Mouse (Mus musculus) CH12.LX (cell line): Measurements from ENCODE around the gene Sell. TPM values are rescaled to one million over a fixed set of nuclear protein-coding genes. Genes with fewer than 3 reads are reported as not detected.
A peak's percentile ranks its signal among the peaks of the same experiment; 100 is the strongest.
"Not testable (repeated sequence)": the region's sequence is repeated elsewhere in the genome, so short reads cannot be mapped to it uniquely, and the experiment has no call there.

ENCODE experiments used
- DNase-seq: peaks from one replicate; pipeline ENCODE4 v3.0.0-alpha.2; 2013; ENCODE audit errors: extremely low read depth
- H3K27ac ChIP-seq: 2 replicates; pipeline ENCODE4 v1.5.1; 2012; ENCODE audit warnings: low read depth, mild to moderate bottlenecking, control low read depth, moderate library complexity; ENCODE audit not compliant: insufficient read depth
- H3K27me3 ChIP-seq: replicated peaks from 2 replicates; pipeline ENCODE3; 2012; ENCODE audit warnings: inconsistent platforms
- H3K36me3 ChIP-seq, 2 experiments: replicated peaks in 1 of 2; 2 replicates each; pipeline versions ENCODE3 to v1.6.1; 2012; ENCODE audit warnings: inconsistent platforms in 1 of 2, low read length in 1 of 2, mild to moderate bottlenecking in 1 of 2, mixed read lengths in 1 of 2, moderate library complexity in 1 of 2; ENCODE audit not compliant: control insufficient read depth in 1 of 2, insufficient read depth in 1 of 2
- H3K4me1 ChIP-seq, 2 experiments: 2 replicates each; pipeline ENCODE4 v1.6.1; 2012; ENCODE audit warnings: inconsistent platforms in 1 of 2, moderate library complexity in 1 of 2; ENCODE audit not compliant: insufficient read depth in 2 of 2, control insufficient read depth in 1 of 2
- H3K4me2 ChIP-seq: 2 replicates; pipeline ENCODE4 v1.6.1; 2012; ENCODE audit warnings: low read depth, mild to moderate bottlenecking, control low read depth; ENCODE audit not compliant: poor library complexity, insufficient read depth, severe bottlenecking
- H3K4me3 ChIP-seq, 3 experiments: fragments of 150-350 bp in 1 of 3; sonication (generic) in 1 of 3; replicated peaks in 1 of 3; 2 replicates each; pipeline versions ENCODE3 to v1.5.1; 2011 to 2012; ENCODE audit warnings: low read depth in 2 of 3, low read length in 2 of 3, mild to moderate bottlenecking in 2 of 3, moderate library complexity in 2 of 3, control low read depth in 1 of 3, improper control_type of control experiment in 1 of 3, inconsistent platforms in 1 of 3, mixed read lengths in 1 of 3; ENCODE audit not compliant: poor library complexity in 1 of 3
- H3K79me2 ChIP-seq: replicated peaks from 2 replicates; pipeline ENCODE4 v1.6.1; 2012; ENCODE audit warnings: mild to moderate bottlenecking, moderate library complexity; ENCODE audit not compliant: control insufficient read depth, poor library complexity, insufficient read depth, severe bottlenecking; ENCODE audit errors: extremely low read depth
- H3K9ac ChIP-seq: 2 replicates; pipeline ENCODE4 v1.6.1; 2012; ENCODE audit warnings: low read depth, mild to moderate bottlenecking, control low read depth, moderate library complexity; ENCODE audit not compliant: insufficient read depth
- H3K9me3 ChIP-seq: replicated peaks from 2 replicates; pipeline ENCODE3; 2012; ENCODE audit warnings: low read length, inconsistent platforms, mixed read lengths
- BHLHE40 ChIP-seq: IDR thresholded peaks from 2 replicates; pipeline ENCODE4 v1.6.1; 2011; ENCODE audit warnings: mild to moderate bottlenecking, low read depth, low read length, improper control_type of control experiment
- CHD2 ChIP-seq: IDR thresholded peaks from 2 replicates; pipeline ENCODE4 v1.6.1; 2011; ENCODE audit warnings: low read length, improper control_type of control experiment
- CTCF ChIP-seq, 2 experiments: IDR thresholded peaks in 1 of 2; conservative IDR thresholded peaks in 1 of 2; 2 replicates each; pipeline ENCODE4 v1.5.1; 2011 to 2012; ENCODE audit warnings: low read depth in 2 of 2, low read length in 2 of 2, improper control_type of control experiment in 1 of 2, inconsistent platforms in 1 of 2, mild to moderate bottlenecking in 1 of 2, moderate library complexity in 1 of 2
- ELF1 ChIP-seq: IDR thresholded peaks from 2 replicates; pipeline ENCODE4 v1.6.1; 2014; ENCODE audit warnings: low read depth, mild to moderate bottlenecking, inconsistent platforms, low read length, improper control_type of control experiment
- HCFC1 ChIP-seq: IDR thresholded peaks from 2 replicates; pipeline ENCODE4 v1.6.1; 2012; ENCODE audit warnings: low read depth, mild to moderate bottlenecking, inconsistent platforms, low read length, improper control_type of control experiment
- JUND ChIP-seq: conservative IDR thresholded peaks from 2 replicates; pipeline ENCODE4 v1.6.1; 2011; ENCODE audit warnings: low read depth, low read length, improper control_type of control experiment
- KAT2A ChIP-seq: IDR thresholded peaks from 2 replicates; pipeline ENCODE4 v1.6.1; 2012; ENCODE audit warnings: low read length, improper control_type of control experiment, inconsistent platforms; ENCODE audit not compliant: insufficient replicate concordance
- MAFK ChIP-seq: IDR thresholded peaks from 2 replicates; pipeline ENCODE4 v1.6.1; 2011; ENCODE audit warnings: low read length, improper control_type of control experiment; ENCODE audit not compliant: insufficient replicate concordance
- MAX ChIP-seq: IDR thresholded peaks from 2 replicates; pipeline ENCODE4 v1.6.1; 2011; ENCODE audit warnings: low read length, improper control_type of control experiment
- MXI1 ChIP-seq: IDR thresholded peaks from 2 replicates; pipeline ENCODE4 v1.6.1; 2011; ENCODE audit warnings: mild to moderate bottlenecking, low read depth, low read length, improper control_type of control experiment
- MYC ChIP-seq: IDR thresholded peaks from 2 replicates; pipeline ENCODE4 v1.6.1; 2011; ENCODE audit warnings: low read depth, mild to moderate bottlenecking, improper control_type of control experiment, low read length
- NRF1 ChIP-seq: IDR thresholded peaks from 2 replicates; pipeline ENCODE4 v1.6.1; 2014; ENCODE audit warnings: low read depth, mild to moderate bottlenecking, inconsistent platforms, low read length, improper control_type of control experiment, moderate library complexity
- PAX5 ChIP-seq: IDR thresholded peaks from 2 replicates; pipeline ENCODE4 v1.6.1; 2012; ENCODE audit warnings: low read length, inconsistent platforms, mixed read lengths
- POLR2A ChIP-seq: IDR thresholded peaks from 2 replicates; pipeline ENCODE4 v1.6.1; 2011; ENCODE audit warnings: low read depth, mild to moderate bottlenecking, improper control_type of control experiment, low read length
- TBP ChIP-seq: conservative IDR thresholded peaks from 2 replicates; pipeline ENCODE4 v1.6.1; 2011; ENCODE audit warnings: low read depth, low read length, improper control_type of control experiment
- ZNF384 ChIP-seq: IDR thresholded peaks from 2 replicates; pipeline ENCODE4 v1.6.1; 2012; ENCODE audit warnings: low read depth, low read length, improper control_type of control experiment, inconsistent platforms
- dilution Hi-C: fragments of 300-500 bp; cut with MboI; formaldehyde crosslinking; loops from 2 replicates; pipeline ENCODE4 v1.14.3; 2020; ENCODE audit warnings: low sequenced_read_pairs; ENCODE audit not compliant: extremely low pct_unique_long_range_greater_than_20kb, extremely low pct_ligation_motif_present
- in situ Hi-C: fragments of 300-500 bp; cut with MboI; formaldehyde crosslinking; loops from 3 replicates; pipeline ENCODE4 v1.14.3; 2019; ENCODE audit warnings: low sequenced_read_pairs, low pct_ligation_motif_present, low pct_unique_long_range_greater_than_20kb, mixed read lengths
- polyA plus RNA-seq: library from polyadenylated mRNA; unstranded; fragments of >175 nt; gene quantifications from 2 replicates; pipeline ENCODE4 v1.2.1, GENCODE M21; 2012; ENCODE audit warnings: low read depth; ENCODE audit not compliant: insufficient read length
- total RNA-seq, 2 experiments: library from RNA; depleted of rRNA; stranded (reverse); fragments of 300-350 nt in 1 of 2; fragments of >200 nt in 1 of 2; gene quantifications; 2 replicates each; pipeline ENCODE4 v1.2.3; 2012 to 2014

Gene Sell
- total and polyA plus RNA-seq, 3 experiments, result not detected

DNA sequence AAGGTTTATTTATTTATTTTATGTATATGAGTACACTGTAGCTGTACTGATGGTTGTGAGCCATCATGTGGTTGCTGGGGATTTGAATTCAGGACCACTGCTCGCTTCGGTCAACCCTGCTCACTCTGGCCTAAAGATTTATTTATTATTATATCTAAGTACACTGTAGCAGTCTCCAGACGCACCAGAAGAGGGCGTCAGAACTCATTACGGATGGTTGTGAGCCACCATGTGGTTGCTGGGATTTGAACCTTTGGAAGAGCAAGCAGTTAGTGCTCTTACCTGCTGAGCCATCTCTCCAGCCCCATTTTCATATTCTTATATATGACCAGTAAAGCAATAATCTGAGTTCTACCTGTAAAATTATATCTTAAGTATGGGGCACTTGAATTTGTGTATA lies 39.7 kb upstream of the Sell start:
- H3K27ac ChIP-seq, H3K36me3 ChIP-seq, H3K4me1 ChIP-seq, H3K9me3 ChIP-seq, in situ Hi-C loops: not testable (repeated sequence)
- peak in 1 of 2 experiments; percentile 35; a peak in 2 of 4 replicates for TF ChIP-seq CTCF (conservative IDR thresholded peaks at IDR 0.05 in 1 of 2, IDR thresholded peaks at IDR 0.05 in 1 of 2; ENCODE audit: low read depth in 2 of 2, low read length in 2 of 2)
- TF ChIP-seq, all 38 proteins: peak for 1; not testable (repeated sequence) for 37
- H3K4me2 ChIP-seq, H3K4me3 ChIP-seq, H3K79me2 ChIP-seq, dilution Hi-C loops, H3K27me3 ChIP-seq, DNase-seq, H3K9ac ChIP-seq: not testable (repeated sequence)

DNA sequence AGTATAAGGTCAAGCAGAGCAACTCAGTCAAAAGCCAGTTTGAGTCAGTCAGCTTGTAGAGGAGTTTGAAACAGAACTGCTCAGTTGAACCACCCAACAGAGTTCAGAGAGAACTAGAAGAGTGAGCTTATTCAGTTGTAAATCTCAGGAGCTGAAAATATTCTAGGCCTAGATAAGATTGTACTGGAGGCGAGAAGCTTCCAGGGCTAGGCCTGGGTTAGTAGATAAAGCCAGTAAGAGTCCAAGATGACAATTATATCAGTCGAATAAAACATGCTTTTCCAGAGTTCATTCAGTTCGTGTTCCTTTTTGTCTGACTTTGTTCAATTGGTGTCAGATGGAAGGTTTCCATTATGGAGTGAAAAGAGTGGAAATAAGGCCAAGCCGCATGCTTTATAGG lies 36.1 kb upstream of the Sell start:
- H3K27ac ChIP-seq, result no peak overlapping the region
- dilution Hi-C loops, result no loop called here
- H3K9ac ChIP-seq, result no peak overlapping the region
- H3K4me3 ChIP-seq, result no peak overlapping the region
- no peak for DNase-seq
- no peaks in the 10 kb centered on the region for H3K79me2 ChIP-seq
- peaks cover 2% of the 10 kb centered on the region for H3K9me3 ChIP-seq
- H3K36me3 ChIP-seq, result no peaks in the 10 kb centered on the region
- peaks cover under 1 to 2% of the 10 kb centered on the region in 2 experiments; a peak in 3 of 4 replicates for H3K4me1 ChIP-seq
- H3K4me2 ChIP-seq, result no peak overlapping the region
- TF ChIP-seq ELF1 (no peak), HCFC1 (no peak), TBP (no peak), POLR2A (no peak), BHLHE40 (no peak), KAT2A (no peak), MAFK (no peak), PAX5 (no peak), NRF1 (no peak), JUND (no peak), MAX (no peak), CHD2 (no peak), ZNF384 (no peak), MXI1 (no peak), MYC (no peak)
- in situ Hi-C loops, result no loop called here
- no peaks in the 10 kb centered on the region for H3K27me3 ChIP-seq

DNA sequence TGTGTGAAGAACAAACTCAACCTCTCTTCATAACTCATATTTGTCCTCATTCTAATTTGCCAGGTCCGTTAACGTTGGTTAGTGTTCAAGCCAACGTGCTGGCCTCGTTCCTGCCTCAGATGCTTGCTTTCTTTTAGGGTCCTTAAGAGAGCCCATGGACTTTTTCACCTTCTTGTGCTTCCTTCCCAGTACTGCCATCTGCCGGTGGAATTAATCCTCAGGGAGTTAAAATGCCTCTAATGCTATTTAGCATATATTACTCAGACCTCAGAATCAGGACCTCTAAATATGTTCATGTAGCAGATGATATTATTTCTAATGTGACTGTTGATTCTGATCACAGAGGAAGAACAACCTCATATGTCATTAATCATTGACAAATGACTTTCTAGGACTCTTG lies 34.4 kb upstream of the Sell start:
- H3K4me1 ChIP-seq, result peaks cover 4 to 9% of the 10 kb centered on the region in 2 experiments; a peak in 3 of 4 replicates
- no peak overlapping the region for H3K4me2 ChIP-seq
- no peaks in the 10 kb centered on the region for H3K36me3 ChIP-seq
- no peak overlapping the region for H3K27ac ChIP-seq
- H3K9me3 ChIP-seq, result peaks cover 2% of the 10 kb centered on the region
- no peak overlapping the region for H3K9ac ChIP-seq
- DNase-seq, result peak; percentile 18
- no peaks in the 10 kb centered on the region for H3K79me2 ChIP-seq
- no peak overlapping the region for H3K4me3 ChIP-seq
- H3K27me3 ChIP-seq, result no peaks in the 10 kb centered on the region
- TF ChIP-seq POLR2A (no peak), CTCF (conservative IDR thresholded peaks at IDR 0.05 in 1 of 2, IDR thresholded peaks at IDR 0.05 in 1 of 2; ENCODE audit: low read depth in 2 of 2, low read length in 2 of 2) (peak in 1 of 2 experiments; percentile 39; a peak in 2 of 4 replicates)
- in situ Hi-C loops (no loop called here), dilution Hi-C loops (no loop called here)
